Mouse (Mus musculus) forelimb bud, embryonic 11.5 days (tissue): ENCODE results near the gene Cmah.
A peak's percentile ranks its signal among the peaks of the same experiment; 100 is the strongest.

Experiments
- DNase-seq: peaks from one replicate; pipeline ENCODE4 v3.0.0-alpha.2; 2012; ENCODE audit warnings: low read depth, low spot score

Gene Cmah

GRCm38 (mm10) chr13:24327201-24327600 is at the start of gene Cmah:
Gene Cmah (plus strand): TSS chr13:24327404.
- DNase-seq, result no peak

GRCm38 (mm10) chr13:24279407-24279761 is 47.8 kb upstream of the Cmah start:
- no peak for DNase-seq

GRCm38 (mm10) chr13:24279762-24280438 is 47.3 kb upstream of the Cmah start:
- peak; percentile 21 for DNase-seq

- peak; percentile 87 for DNase-seq
Measured at GRCm38 (mm10) chr13:24280439-24281431, 46.5 kb upstream of the Cmah start, which contains the start of gene Carmil1. Gene Carmil1 (minus strand): TSS chr13:24280795.

- no peak for DNase-seq
Measured at GRCm38 (mm10) chr13:24287381-24287780, 39.8 kb upstream of the Cmah start.

- DNase-seq, result peak; percentile 68
Measured at GRCm38 (mm10) chr13:24297252-24297651, 30.0 kb upstream of the Cmah start.

GRCm38 (mm10) chr13:24305486-24305885 is 21.7 kb upstream of the Cmah start:
- DNase-seq, result no peak

- no peak for DNase-seq
Measured at GRCm38 (mm10) chr13:24306248-24306647, 21.0 kb upstream of the Cmah start.

GRCm38 (mm10) chr13:24311011-24311940 is 15.9 kb upstream of the Cmah start:
- no peak for DNase-seq

- no peak for DNase-seq
Measured at GRCm38 (mm10) chr13:24316563-24316962, 10.6 kb upstream of the Cmah start.

- DNase-seq, result peak; percentile 55
Measured at GRCm38 (mm10) chr13:24318618-24319017, 8.6 kb upstream of the Cmah start.

GRCm38 (mm10) chr13:24321313-24321712 is 5.9 kb upstream of the Cmah start:
- DNase-seq, result no peak

- no peak for DNase-seq
Measured at GRCm38 (mm10) chr13:24328036-24328817, 1.0 kb downstream of the Cmah start.

- no peak for DNase-seq
Measured at GRCm38 (mm10) chr13:24330128-24330527, 2.9 kb downstream of the Cmah start.

GRCm38 (mm10) chr13:24330836-24331523 is 3.8 kb downstream of the Cmah start:
- DNase-seq, result no peak

- no peak for DNase-seq
Measured at GRCm38 (mm10) chr13:24332537-24332936, 5.3 kb downstream of the Cmah start.

- no peak for DNase-seq
Measured at GRCm38 (mm10) chr13:24336818-24337217, 9.6 kb downstream of the Cmah start.

GRCm38 (mm10) chr13:24337874-24338273 is 10.7 kb downstream of the Cmah start:
- peak; percentile 12 for DNase-seq

- no peak for DNase-seq
Measured at GRCm38 (mm10) chr13:24338343-24338861, 11.2 kb downstream of the Cmah start.

GRCm38 (mm10) chr13:24339907-24340306 is 12.7 kb downstream of the Cmah start:
- no peak for DNase-seq
